Mouse (Mus musculus) layer of hippocampus, postnatal 10 days (tissue): ENCODE measurements around the gene Olfr554. TPM values are rescaled to one million over a fixed set of nuclear protein-coding genes. Genes with fewer than 3 reads are reported as not detected.
"Not testable (repeated sequence)": the region's sequence is repeated elsewhere in the genome, so short reads cannot be mapped to it uniquely, and the experiment has no call there.

Source experiments
- DNase-seq, 2 experiments: peaks; one replicate each; pipeline ENCODE4 v3.0.0; 2021; ENCODE audit warnings: low spot score in 2 of 2
- long read RNA-seq: library from polyadenylated mRNA; stranded (forward); transcript quantifications from one replicate; pipeline ENCODE4 v2.0.0, GENCODE M21; 2023
- total RNA-seq, 2 experiments: library from RNA; stranded (reverse); gene quantifications; 2 replicates each; pipeline ENCODE4 v1.2.3; 2021

Olfr554 gene
- total RNA-seq = not detected
- long read RNA-seq = 0 reads

- DNase-seq = no peak
Observed at GRCm38 (mm10) chr7:102638132-102638531, at the start of gene Olfr554. Olfr554 (plus strand) TSS chr7:102638432.

GRCm38 (mm10) chr7:102591786-102592185, 46.4 kb upstream of the Olfr554 start, which contains the start of gene Olfr551:
Olfr551 (minus strand) TSS chr7:102591886.
- DNase-seq = no peak

GRCm38 (mm10) chr7:102597378-102598031, 40.7 kb upstream of the Olfr554 start, which contains the start of gene Olfr552:
Olfr552 (plus strand) TSS chr7:102597770.
- no peak for DNase-seq

GRCm38 (mm10) chr7:102618118-102618517, 20.1 kb upstream of the Olfr554 start, which contains the start of gene Olfr553:
Olfr553 (minus strand) TSS chr7:102618218.
- DNase-seq = no peak

GRCm38 (mm10) chr7:102619608-102620007, 18.6 kb upstream of the Olfr554 start:
- no peak for DNase-seq

DNA sequence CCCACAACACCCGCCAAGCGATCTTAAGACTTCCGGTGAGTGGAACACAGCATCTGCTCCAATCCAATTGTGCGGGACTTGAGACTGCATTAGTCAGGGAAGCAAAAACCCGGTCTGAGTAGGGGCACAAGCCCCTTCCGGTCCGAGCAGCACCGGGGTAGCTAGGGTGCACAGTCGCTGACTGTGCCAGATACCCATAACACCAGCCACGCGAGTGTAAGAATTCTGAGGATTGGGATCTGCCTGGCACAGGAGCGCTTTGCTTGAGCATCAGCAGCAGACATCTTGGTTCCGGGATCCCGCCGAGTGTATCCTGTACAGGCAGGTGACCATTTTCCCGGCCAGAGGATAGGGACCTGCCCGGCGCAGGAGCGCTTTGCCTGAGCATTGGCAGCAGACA, 17.9 kb upstream of the Olfr554 start:
- DNase-seq = not testable (repeated sequence)

DNA sequence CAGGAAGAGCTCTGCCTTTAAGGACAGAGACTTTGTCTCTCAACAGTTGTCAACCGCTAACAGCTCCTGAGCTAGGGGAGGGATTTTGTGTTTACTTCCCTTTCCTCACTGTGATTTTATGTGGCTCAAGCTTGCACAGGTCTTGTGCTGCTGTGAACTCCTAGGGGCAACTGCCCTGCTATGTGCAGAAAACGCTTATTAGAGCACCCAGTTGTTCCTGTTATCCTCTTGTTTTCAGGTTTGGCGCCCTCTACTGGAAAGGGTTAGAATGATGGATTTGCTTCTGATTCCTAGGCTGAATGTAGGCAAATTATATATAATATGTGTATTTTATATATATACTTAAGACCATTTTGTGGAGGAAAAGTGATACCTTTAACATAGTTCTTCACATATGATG, 1.6 kb upstream of the Olfr554 start:
- peak; percentile 19 to 33 for DNase-seq

GRCm38 (mm10) chr7:102644945-102645344, 6.7 kb downstream of the Olfr554 start:
- DNase-seq = not testable (repeated sequence)

- no peak for DNase-seq
Observed at GRCm38 (mm10) chr7:102658523-102658922, 20.3 kb downstream of the Olfr554 start, which contains the start of gene Olfr555. Olfr555 (plus strand) TSS chr7:102658823.

GRCm38 (mm10) chr7:102664599-102664998, 26.4 kb downstream of the Olfr554 start, which contains the start of gene Olfr556:
Olfr556 (plus strand) TSS chr7:102664899.
- no peak for DNase-seq

DNA sequence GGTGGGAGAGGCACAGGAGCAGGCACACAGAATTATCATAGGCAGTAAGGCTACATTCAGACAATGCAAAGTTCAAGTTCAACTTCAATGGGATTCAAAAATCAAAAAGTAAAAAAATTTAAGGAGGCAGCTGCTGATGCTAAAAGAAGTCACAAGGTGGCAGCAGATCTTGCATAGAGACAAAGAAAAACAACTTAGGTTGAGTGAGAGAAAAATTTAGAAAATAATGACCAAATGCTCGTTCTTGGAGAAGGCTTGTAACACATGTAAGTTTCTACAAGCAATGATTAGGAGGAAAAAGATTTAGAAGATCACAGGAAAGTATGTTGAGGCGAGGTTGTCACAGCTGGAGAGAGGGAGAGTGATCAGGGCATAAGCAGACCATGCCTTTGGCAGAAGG, 27.1 kb downstream of the Olfr554 start:
- DNase-seq = no peak

GRCm38 (mm10) chr7:102676225-102676624, 38.0 kb downstream of the Olfr554 start:
- no peak for DNase-seq

DNA sequence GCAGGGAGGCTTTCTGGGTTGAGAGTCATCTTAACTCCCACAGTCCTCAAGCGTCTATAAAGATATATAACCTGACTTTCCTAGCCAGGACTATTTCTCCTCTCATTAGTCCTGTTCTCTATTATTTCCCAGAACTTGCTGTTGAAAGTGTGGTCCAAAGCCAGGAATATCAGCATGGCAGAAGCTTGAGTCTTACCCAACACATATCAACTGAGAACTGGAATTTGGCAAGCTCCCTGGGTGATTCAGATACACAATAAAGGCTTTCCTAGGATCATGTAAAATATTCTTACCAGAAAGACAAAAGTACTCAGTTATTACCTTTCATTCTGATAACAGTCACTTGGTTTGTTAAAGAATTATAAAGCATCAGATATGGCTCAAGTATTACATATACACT, 43.7 kb downstream of the Olfr554 start:
- DNase-seq = no peak

GRCm38 (mm10) chr7:102686944-102687501, 48.8 kb downstream of the Olfr554 start, which contains the start of gene Trim68:
Trim68 (minus strand) TSS chr7:102687327.
- peak; percentile 75 to 85 for DNase-seq

Other genes starting within 250 kb of the Olfr554 start
- 10 to 100 TPM; 15.6 to 18.8 TPM for gene Rrm1, start 196.7 kb upstream of the Olfr554 start, total RNA-seq
- gene Olfr543, start 156.8 kb upstream of the Olfr554 start, total RNA-seq = not detected
- not detected for gene Olfr544, start 150.1 kb upstream of the Olfr554 start, total RNA-seq
- gene Olfr545, start 138.9 kb upstream of the Olfr554 start, total RNA-seq = not detected
- not detected for gene Olfr547, start 103.7 kb upstream of the Olfr554 start, total RNA-seq
- not detected for gene Olfr548-ps1, start 97.5 kb upstream of the Olfr554 start, total RNA-seq
- not detected for gene Olfr549, start 88.6 kb upstream of the Olfr554 start, total RNA-seq
- gene Trim21, start 72.9 kb upstream of the Olfr554 start, total RNA-seq = 1 to 10 TPM; 2.4 to 3.2 TPM
- 1 to 10 TPM in 1 of 2 experiments, under 1 TPM in 1; 0.94 to 2.7 TPM for gene Olfr550, start 67.0 kb upstream of the Olfr554 start, total RNA-seq
- gene Olfr551, start 46.5 kb upstream of the Olfr554 start, total RNA-seq = not detected
- under 1 TPM; 0.13 to 0.18 TPM for gene Olfr552, start 40.7 kb upstream of the Olfr554 start, total RNA-seq
- gene Olfr553, start 20.2 kb upstream of the Olfr554 start, total RNA-seq = not detected
- gene Olfr555, start 20.4 kb downstream of the Olfr554 start, total RNA-seq = not detected
- not detected for gene Olfr556, start 26.5 kb downstream of the Olfr554 start, total RNA-seq
- 1 to 10 TPM; 6.2 to 7.5 TPM for gene Trim68, start 48.9 kb downstream of the Olfr554 start, total RNA-seq
- not detected for gene Olfr557, start 57.5 kb downstream of the Olfr554 start, total RNA-seq
- gene Olfr558, start 63.8 kb downstream of the Olfr554 start, total RNA-seq = under 1 TPM; 0.34 to 0.49 TPM
- not detected for gene Olfr33, start 80.6 kb downstream of the Olfr554 start, total RNA-seq
- gene Olfr559, start 89.1 kb downstream of the Olfr554 start, total RNA-seq = not detected
- gene Olfr560, start 120.9 kb downstream of the Olfr554 start, total RNA-seq = not detected
- gene Olfr78, start 121.0 kb downstream of the Olfr554 start, total RNA-seq = under 1 TPM; 0.23 to 0.76 TPM
- gene Olfr561, start 132.8 kb downstream of the Olfr554 start, total RNA-seq = not detected
- not detected for gene Olfr564, start 165.0 kb downstream of the Olfr554 start, total RNA-seq
- not detected for gene Olfr566, start 220.3 kb downstream of the Olfr554 start, total RNA-seq
- not detected for gene Olfr568, start 238.7 kb downstream of the Olfr554 start, total RNA-seq